Mouse (Mus musculus) cerebellum, adult (tissue): ENCODE results near the gene Slc27a1.

Experiments
- ATAC-seq: cut with Nextera tagmentation; 2 replicates; pipeline ENCODE4 v1.9.2; 2017; ENCODE audit warnings: mild to moderate bottlenecking, moderate library complexity, mixed read lengths; ENCODE audit not compliant: insufficient number of reproducible peaks, low FRiP score, low TSS enrichment

The Slc27a1 gene

GRCm38 (mm10) chr8:71610822-71611651, 42.4 kb downstream of the Slc27a1 start, which contains the start of gene Colgalt1:
Gene Colgalt1 (plus strand): TSS chr8:71610998.
- peak; percentile 99 for ATAC-seq

- ATAC-seq = no peak
These were observed 43.5 kb downstream of the Slc27a1 start for GRCm38 (mm10) chr8:71612141-71612540.

GRCm38 (mm10) chr8:71613418-71613817, 44.7 kb downstream of the Slc27a1 start:
- no peak for ATAC-seq

GRCm38 (mm10) chr8:71619786-71620185, 51.1 kb downstream of the Slc27a1 start:
- no peak for ATAC-seq

GRCm38 (mm10) chr8:71625088-71625487, 56.4 kb downstream of the Slc27a1 start:
- ATAC-seq = no peak

- ATAC-seq = no peak
These were observed 58.1 kb downstream of the Slc27a1 start for GRCm38 (mm10) chr8:71626753-71627152.

- ATAC-seq = no peak
These were observed 58.8 kb downstream of the Slc27a1 start for GRCm38 (mm10) chr8:71627265-71628099.

- no peak for ATAC-seq
These were observed 59.9 kb downstream of the Slc27a1 start for GRCm38 (mm10) chr8:71628396-71629095.

GRCm38 (mm10) chr8:71629096-71629697, 60.5 kb downstream of the Slc27a1 start:
- peak; percentile 37 for ATAC-seq

- ATAC-seq = 0 out of 2 replicates have a peak, but pooled peaks have one; percentile 3
These were observed 61.1 kb downstream of the Slc27a1 start for GRCm38 (mm10) chr8:71629781-71630212.

GRCm38 (mm10) chr8:71630761-71631160, 62.1 kb downstream of the Slc27a1 start:
- ATAC-seq = no peak

GRCm38 (mm10) chr8:71631897-71632296, 63.2 kb downstream of the Slc27a1 start:
- no peak for ATAC-seq

GRCm38 (mm10) chr8:71633164-71633563, 64.5 kb downstream of the Slc27a1 start:
- no peak for ATAC-seq

- no peak; the same call in 1 of the 2 replicates for ATAC-seq
These were observed 65.4 kb downstream of the Slc27a1 start for GRCm38 (mm10) chr8:71633981-71634667.
